Mouse (Mus musculus) hindbrain, embryonic 16.5 days (tissue): ENCODE measurements around the gene Wdr45b. TPM values are rescaled to one million over a fixed set of nuclear protein-coding genes. Genes with fewer than 3 reads are reported as not detected.

Experiments
- ATAC-seq: fragments of 200-750 bp; cut with Nextera tagmentation; 2 replicates; pipeline ENCODE4 v1.8.0; 2017; ENCODE audit warnings: moderate TSS enrichment, moderate library complexity
- H3K27ac ChIP-seq: fragments of 300-500 bp; sonication (generic); 2 replicates; pipeline ENCODE4 v1.5.1; 2014; ENCODE audit warnings: low read depth, mild to moderate bottlenecking, control low read depth, low read length, moderate library complexity
- H3K27me3 ChIP-seq: fragments of 300-500 bp; sonication (generic); replicated peaks from 2 replicates; pipeline ENCODE4 v1.6.1; 2014; ENCODE audit warnings: low read length; ENCODE audit not compliant: control insufficient read depth, insufficient read depth
- H3K36me3 ChIP-seq: fragments of 300-500 bp; sonication (generic); 2 replicates; pipeline ENCODE4 v1.6.1; 2014; ENCODE audit warnings: mild to moderate bottlenecking, low read length, moderate library complexity, mixed read lengths; ENCODE audit not compliant: control insufficient read depth, insufficient read depth
- H3K4me1 ChIP-seq: fragments of 300-500 bp; sonication (generic); 2 replicates; pipeline ENCODE4 v1.6.1; 2014; ENCODE audit warnings: low read depth, low read length; ENCODE audit not compliant: control insufficient read depth, insufficient read depth
- H3K4me2 ChIP-seq: fragments of 300-500 bp; sonication (generic); 2 replicates; pipeline ENCODE4 v1.6.1; 2014; ENCODE audit warnings: mild to moderate bottlenecking, low read length, control low read depth, moderate library complexity
- H3K4me3 ChIP-seq: fragments of 300-500 bp; sonication (generic); 2 replicates; pipeline ENCODE4 v1.5.1; 2014; ENCODE audit warnings: mild to moderate bottlenecking, low read length, control low read depth, moderate library complexity
- H3K9ac ChIP-seq: fragments of 300-500 bp; sonication (generic); 2 replicates; pipeline ENCODE4 v1.6.1; 2014; ENCODE audit warnings: low read depth, mild to moderate bottlenecking, control low read depth, low read length, moderate library complexity
- H3K9me3 ChIP-seq: fragments of 300-500 bp; sonication (generic); 2 replicates; pipeline ENCODE4 v1.6.1; 2014; ENCODE audit warnings: mild to moderate bottlenecking, low read length, moderate library complexity; ENCODE audit not compliant: control insufficient read depth
- WGBS: fragments of 180-500 bp; shearing (Covaris S2); extraction: QIAGEN DNeasy Blood & Tissue Kit; methylation state at CpG from one replicate; pipeline ENCODE4 v1.1.7; 2014; 5-methylcytosine and 5-hydroxymethylcytosine counted together
- microRNA-seq: library from miRNA; unstranded; fragments of <30 nt; microRNA quantifications from one replicate; pipeline ENCODE4, GENCODE M21; 2017
- polyA plus RNA-seq: library from polyadenylated mRNA; unstranded; fragments of >200 nt; fragmentation: Nextera tagmentation; extraction: Ambion mirVana; gene quantifications from 2 replicates; pipeline ENCODE4 v1.2.1, GENCODE M21; 2015

Gene Wdr45b
- polyA plus RNA-seq, 1 experiment from 2014 or later: 87.3 TPM

DNA sequence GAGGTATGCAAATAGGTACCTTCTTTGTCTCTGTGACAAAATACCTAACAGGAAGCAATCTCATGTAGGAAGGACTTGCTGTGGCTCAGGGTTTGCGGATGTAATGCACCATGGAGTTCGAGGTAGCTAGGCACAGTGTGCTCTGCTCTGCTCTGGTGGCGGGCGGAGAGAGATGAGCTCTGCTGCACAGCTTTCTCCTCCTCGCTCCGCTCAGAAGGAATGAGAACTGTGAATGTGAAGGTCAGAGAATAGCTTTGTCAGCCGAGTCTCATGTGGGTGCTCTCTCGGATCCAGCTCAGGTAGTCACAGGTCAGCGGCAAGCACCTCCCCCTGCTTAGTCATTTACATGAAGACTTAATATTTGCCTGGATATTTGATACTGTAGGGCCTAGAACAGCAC is 54.0 kb downstream of the Wdr45b start:
- Histone ChIP-seq H3K4me2 (no peak overlapping the region), H3K9ac (no peak overlapping the region), H3K27ac (no peak overlapping the region), H3K4me3 (no peak overlapping the region), H3K36me3 (peaks cover 43% of the 10 kb centered on the region), H3K27me3 (no peaks in the 10 kb centered on the region), H3K9me3 (no peaks in the 10 kb centered on the region), H3K4me1 (no peaks in the 10 kb centered on the region)
- 92% methylated on average over 9 of the region's 9 CpGs for WGBS
- ATAC-seq: no peak

DNA sequence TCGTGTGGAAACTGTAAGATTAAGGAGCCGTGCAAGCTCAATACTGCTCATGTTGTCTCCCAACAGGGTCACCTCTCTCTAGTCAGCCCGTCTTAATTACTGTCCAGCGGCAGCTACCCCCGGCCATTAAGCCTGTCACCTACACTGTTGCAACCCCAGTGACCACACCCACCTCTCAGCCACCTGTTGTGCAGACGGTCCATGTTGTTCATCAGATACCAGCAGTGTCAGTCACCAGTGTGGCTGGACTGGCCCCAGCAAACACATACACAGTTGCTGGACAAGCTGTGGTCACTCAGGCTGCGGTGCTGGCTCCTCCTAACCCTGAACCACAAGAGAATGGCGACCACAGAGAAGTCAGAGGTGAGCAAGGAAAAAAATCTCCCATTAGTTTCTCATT is 55.8 kb downstream of the Wdr45b start:
- no peak overlapping the region for H3K27ac ChIP-seq
- ATAC-seq: no peak
- no peak overlapping the region for H3K4me2 ChIP-seq
- H3K9ac ChIP-seq: no peak overlapping the region
- H3K4me3 ChIP-seq: no peak overlapping the region
- H3K9me3 ChIP-seq: no peaks in the 10 kb centered on the region
- H3K4me1 ChIP-seq: no peaks in the 10 kb centered on the region
- peaks cover 41% of the 10 kb centered on the region for H3K36me3 ChIP-seq
- WGBS: 99% methylated on average over 8 of the region's 8 CpGs
- no peaks in the 10 kb centered on the region for H3K27me3 ChIP-seq

DNA sequence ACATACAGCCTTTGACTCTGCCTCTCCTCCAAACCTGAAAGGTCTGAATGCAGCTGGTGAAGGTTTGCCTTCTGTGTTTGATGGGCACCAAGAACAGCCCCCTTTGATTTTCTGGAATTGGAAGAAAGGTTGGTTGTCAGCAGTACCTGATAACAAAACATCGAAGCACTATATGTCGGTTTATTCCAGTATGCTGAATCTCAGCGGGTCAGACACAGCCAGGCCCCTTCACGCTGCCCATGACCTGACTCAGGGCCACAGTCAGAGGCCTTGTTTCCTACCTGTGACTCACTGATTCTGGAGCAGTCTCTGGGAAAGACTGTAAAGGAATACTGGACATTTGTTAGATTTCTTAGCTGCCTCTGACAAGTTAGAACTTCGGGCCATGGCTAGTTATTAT is 59.5 kb downstream of the Wdr45b start:
- no peaks in the 10 kb centered on the region for H3K27me3 ChIP-seq
- H3K36me3 ChIP-seq: peaks cover 28% of the 10 kb centered on the region
- no peak overlapping the region for H3K4me2 ChIP-seq
- H3K4me1 ChIP-seq: no peaks in the 10 kb centered on the region
- no peak overlapping the region for H3K27ac ChIP-seq
- WGBS: 96% methylated on average over 5 of the region's 5 CpGs
- ATAC-seq: no peak
- no peak overlapping the region for H3K9ac ChIP-seq
- no peaks in the 10 kb centered on the region for H3K9me3 ChIP-seq
- no peak overlapping the region for H3K4me3 ChIP-seq

DNA sequence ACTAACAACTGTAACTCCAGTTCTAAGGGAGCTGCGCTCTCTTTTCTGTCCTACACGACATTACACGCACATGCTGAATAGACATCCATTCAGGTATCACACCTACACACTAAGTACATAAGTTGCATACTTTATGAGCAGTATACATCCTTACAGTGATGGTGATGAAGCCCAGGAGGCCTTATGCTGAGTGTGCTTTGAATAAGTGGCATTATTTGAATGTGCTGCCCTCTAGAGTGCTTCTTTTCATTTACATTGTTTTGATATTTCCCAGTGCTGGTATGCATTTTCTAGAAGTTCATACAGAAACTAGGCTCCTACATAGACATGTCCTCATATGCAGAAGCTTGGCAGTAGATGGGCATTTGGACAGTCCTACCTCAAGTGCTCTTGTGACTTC is 64.4 kb downstream of the Wdr45b start:
- H3K9ac ChIP-seq: no peak overlapping the region
- WGBS: 96% methylated on average over 3 of the region's 3 CpGs
- no peaks in the 10 kb centered on the region for H3K9me3 ChIP-seq
- H3K27me3 ChIP-seq: no peaks in the 10 kb centered on the region
- H3K27ac ChIP-seq: no peak overlapping the region
- H3K4me1 ChIP-seq: no peaks in the 10 kb centered on the region
- peaks cover 29% of the 10 kb centered on the region for H3K36me3 ChIP-seq
- no peak overlapping the region for H3K4me3 ChIP-seq
- no peak for ATAC-seq
- no peak overlapping the region for H3K4me2 ChIP-seq

DNA sequence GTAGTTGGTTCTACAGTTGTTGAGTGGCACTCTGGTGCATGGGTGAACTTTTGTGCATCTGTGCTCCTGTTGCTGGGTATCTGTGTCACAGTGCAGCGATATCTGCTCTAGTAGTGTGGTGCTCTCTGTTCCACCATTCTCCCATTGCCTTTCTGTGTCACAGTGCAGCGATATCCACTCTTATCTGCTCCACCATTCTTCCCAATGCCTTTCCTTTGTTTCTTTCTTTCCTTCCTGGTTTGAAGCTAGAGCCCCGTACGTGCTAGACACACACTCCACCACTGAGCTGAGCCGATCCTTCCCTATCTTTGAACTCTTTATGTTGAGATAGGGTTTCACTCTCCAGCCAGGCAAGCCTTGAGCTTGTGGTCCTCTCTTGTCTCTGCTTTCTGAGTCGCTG is 71.3 kb downstream of the Wdr45b start:
- no peak overlapping the region for H3K27ac ChIP-seq
- no peaks in the 10 kb centered on the region for H3K4me1 ChIP-seq
- H3K4me3 ChIP-seq: no peak overlapping the region
- 86% methylated on average over 6 of the region's 6 CpGs for WGBS
- no peaks in the 10 kb centered on the region for H3K9me3 ChIP-seq
- peaks cover 18% of the 10 kb centered on the region for H3K36me3 ChIP-seq
- ATAC-seq: no peak
- H3K4me2 ChIP-seq: no peak overlapping the region
- no peaks in the 10 kb centered on the region for H3K27me3 ChIP-seq
- no peak overlapping the region for H3K9ac ChIP-seq

DNA sequence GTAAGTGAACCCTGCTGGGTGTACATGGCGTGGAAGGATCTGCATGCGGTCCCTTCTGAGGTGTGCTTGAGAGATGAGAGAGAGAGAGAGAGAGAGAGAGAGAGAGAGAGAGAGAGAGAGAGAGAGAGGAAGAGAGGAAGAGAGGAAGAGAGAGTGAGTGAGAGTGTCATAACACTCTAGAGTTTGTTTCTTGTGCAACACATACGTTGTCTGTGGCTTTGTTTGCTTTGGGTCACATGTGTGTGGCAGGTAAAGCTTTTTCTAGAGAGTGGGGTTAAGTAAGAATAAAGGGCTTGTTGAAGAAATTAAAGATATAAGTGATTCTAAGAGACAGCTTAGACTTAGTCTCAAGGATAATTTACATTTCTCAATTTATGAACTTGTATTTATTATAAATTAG is 76.2 kb downstream of the Wdr45b start:
- WGBS: 94% methylated on average over 3 of the region's 3 CpGs
- no peaks in the 10 kb centered on the region for H3K9me3 ChIP-seq

DNA sequence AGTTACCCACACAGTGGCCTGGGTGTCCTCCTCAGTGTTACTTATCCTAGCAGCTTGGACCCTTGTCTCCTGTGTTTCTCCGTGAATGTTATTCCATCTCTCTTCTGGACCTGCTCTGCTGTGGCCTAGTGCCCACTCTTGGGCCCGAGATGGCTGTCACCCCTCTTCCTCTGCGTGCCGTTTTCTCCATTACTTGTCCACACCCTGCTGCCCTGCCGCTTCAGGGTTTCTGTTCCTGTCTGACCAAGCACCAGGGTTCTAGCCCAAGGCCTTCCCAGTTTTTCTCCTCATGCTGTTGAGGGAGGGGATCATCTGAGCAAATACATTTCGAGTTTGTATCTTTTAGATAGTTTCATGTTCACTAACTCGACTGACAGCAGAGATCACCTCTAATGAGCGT is 76.7 kb downstream of the Wdr45b start:
- H3K9me3 ChIP-seq: no peaks in the 10 kb centered on the region
- H3K36me3 ChIP-seq: no peaks in the 10 kb centered on the region
- H3K27me3 ChIP-seq: no peaks in the 10 kb centered on the region
- H3K4me1 ChIP-seq: no peaks in the 10 kb centered on the region
- H3K4me3 ChIP-seq: no peak overlapping the region
- H3K9ac ChIP-seq: no peak overlapping the region
- H3K27ac ChIP-seq: no peak overlapping the region
- 93% methylated on average over 8 of the region's 8 CpGs for WGBS
- no peak overlapping the region for H3K4me2 ChIP-seq
- ATAC-seq: no peak

More for the DNA sequence above, 76.2 kb downstream of the Wdr45b start:
- H3K9ac ChIP-seq: no peak overlapping the region
- no peaks in the 10 kb centered on the region for H3K4me1 ChIP-seq
- H3K27ac ChIP-seq: no peak overlapping the region
- no peak for ATAC-seq
- H3K4me2 ChIP-seq: no peak overlapping the region
- no peaks in the 10 kb centered on the region for H3K36me3 ChIP-seq
- H3K27me3 ChIP-seq: no peaks in the 10 kb centered on the region
- no peak overlapping the region for H3K4me3 ChIP-seq

Small RNAs within 50 kb of the gene (microRNA-seq; reads per million reads assigned to microRNA genes)
- gene Mir7236: not detected

Other genes starting within 250 kb of the Wdr45b start
- not detected in 2 replicates for gene Tex19.2, start 235.8 kb downstream of the Wdr45b start, polyA plus RNA-seq
- gene Tex19.1, start 208.3 kb downstream of the Wdr45b start, polyA plus RNA-seq: not detected in 2 replicates
- 0.73 and 0.89 TPM in 2 replicates for gene Uts2r, start 194.2 kb downstream of the Wdr45b start, polyA plus RNA-seq
- 31.4 and 37.9 TPM in 2 replicates for gene Hexdc, start 150.0 kb downstream of the Wdr45b start, polyA plus RNA-seq
- 32.7 and 33.3 TPM in 2 replicates for gene Ogfod3, start 149.7 kb downstream of the Wdr45b start, polyA plus RNA-seq
- gene Cybc1, start 125.1 kb downstream of the Wdr45b start, polyA plus RNA-seq: 36.8 and 41.0 TPM in 2 replicates
- gene Narf, start 117.2 kb downstream of the Wdr45b start, polyA plus RNA-seq: 85.9 and 89.8 TPM in 2 replicates
- 11.6 and 12.5 TPM in 2 replicates for gene Foxk2, start 94.5 kb downstream of the Wdr45b start, polyA plus RNA-seq
- 13.6 and 14.1 TPM in 2 replicates for gene Rab40b, start 33.8 kb upstream of the Wdr45b start, polyA plus RNA-seq
- 8.3 and 12.2 TPM in 2 replicates for gene Fn3krp, start 67.0 kb upstream of the Wdr45b start, polyA plus RNA-seq
- gene Fn3k, start 80.5 kb upstream of the Wdr45b start, polyA plus RNA-seq: 7.7 and 7.8 TPM in 2 replicates
- gene Tbcd, start 97.5 kb upstream of the Wdr45b start, polyA plus RNA-seq: 60.8 and 64.2 TPM in 2 replicates
- 0.38 and 0.54 TPM in 2 replicates for gene Zfp750, start 164.9 kb upstream of the Wdr45b start, polyA plus RNA-seq